Comparison of ENCODE assay signal across 8 mouse cellular contexts in genomic region chr11:20202299-20203011, GRCm38 (mm10). TPM values are rescaled to one million over a fixed set of nuclear protein-coding genes. Genes with fewer than 3 reads are reported as not detected.
DNase-seq lines count a peak whose midpoint lies in the region; ATAC-seq and TF ChIP-seq lines count a peak whose summit lies in the region.

No protein-coding gene starts in this region.

- peak overlapping the region; percentile 99 for H3K27ac ChIP-seq in heart, embryonic 10.5 days
- no peak overlapping the region for H3K27ac ChIP-seq in intestine, embryonic 15.5 days
- peak overlapping the region; percentile 98; the same call in 1 of the 2 replicates for H3K27ac ChIP-seq in lung, embryonic 15.5 days
- H3K27ac ChIP-seq in thymus, adult 2 months (ENCODE audit: control insufficient read depth, insufficient read depth, low read length), result no peak overlapping the region

- no peak for DNase-seq in heart, embryonic 10.5 days (ENCODE audit: low spot score)
- no peak for DNase-seq in heart, postnatal 36 days
- DNase-seq in c-Kit-positive CD71-positive TER-119-positive erythroid progenitor cells, embryonic 14.5 days (ENCODE audit: low spot score), result peak; percentile 29
- DNase-seq in thymus, adult 2 months, result no peak
- DNase-seq in layer of hippocampus, adult 9-10 months (ENCODE audit: low spot score), result no peak
- no peak for DNase-seq in adrenal gland, adult 2 months

- peak overlapping the region; percentile 99 for H3K4me3 ChIP-seq in heart, embryonic 10.5 days
- H3K4me3 ChIP-seq in intestine, embryonic 15.5 days (replicated peaks), result peak overlapping the region; percentile 100
- H3K4me3 ChIP-seq in lung, embryonic 15.5 days, result peak overlapping the region; percentile 100
- no peak overlapping the region for H3K4me3 ChIP-seq in thymus, adult 2 months (ENCODE audit: control insufficient read depth, insufficient read depth, low read length)

- ATAC-seq in intestine, embryonic 15.5 days, result no peak
- ATAC-seq in lung, embryonic 15.5 days (ENCODE audit: borderline replicate concordance, extremely low read depth, low FRiP score, low TSS enrichment), result no peak

- peak overlapping the region; percentile 99 for H3K9ac ChIP-seq in intestine, embryonic 15.5 days
- H3K9ac ChIP-seq in lung, embryonic 15.5 days, result peak overlapping the region; percentile 98

- TF ChIP-seq CTCF in thymus, adult 2 months (IDR thresholded peaks at IDR 0.05; ENCODE audit: borderline replicate concordance, control insufficient read depth, extremely low read depth, insufficient read depth, low read length, poor library complexity), result no peak

- no peak for TF ChIP-seq POLR2A in thymus, adult 2 months (IDR thresholded peaks at IDR 0.05; ENCODE audit: control insufficient read depth, extremely low read depth, insufficient read depth, low read length, poor library complexity)

- intact Hi-C loops in heart, postnatal 36 days (cut with DNase I), result loop anchor here (5.0 to 10.0 kb wide), 3 partner anchors 70 to 278 kb away; partner anchors contain the start of genes Slc1a4 and Spred2

- H3K36me3 ChIP-seq in heart, embryonic 10.5 days, result peaks cover 3% of the 10 kb centered on the region; the same call in 1 of the 2 replicates
- no peaks in the 10 kb centered on the region for H3K36me3 ChIP-seq in intestine, embryonic 15.5 days
- H3K36me3 ChIP-seq in lung, embryonic 15.5 days, result no peaks in the 10 kb centered on the region
- no peaks in the 10 kb centered on the region for H3K36me3 ChIP-seq in thymus, adult 2 months (ENCODE audit: control insufficient read depth, insufficient read depth, low read length)

- no peaks in the 10 kb centered on the region for H3K27me3 ChIP-seq in heart, embryonic 10.5 days (ENCODE audit: insufficient read depth, poor library complexity, severe bottlenecking)
- H3K27me3 ChIP-seq in intestine, embryonic 15.5 days (replicated peaks), result no peaks in the 10 kb centered on the region
- no peaks in the 10 kb centered on the region for H3K27me3 ChIP-seq in lung, embryonic 15.5 days
- H3K27me3 ChIP-seq in thymus, adult 2 months (ENCODE audit: control insufficient read depth, insufficient read depth, low read length), result no peaks in the 10 kb centered on the region

- H3K4me2 ChIP-seq in intestine, embryonic 15.5 days (replicated peaks), result peak overlapping the region; percentile 66
- peak overlapping the region; percentile 70 for H3K4me2 ChIP-seq in lung, embryonic 15.5 days

- H3K4me1 ChIP-seq in heart, embryonic 10.5 days, result peaks cover 41% of the 10 kb centered on the region
- peaks cover 17% of the 10 kb centered on the region for H3K4me1 ChIP-seq in intestine, embryonic 15.5 days (replicated peaks)
- H3K4me1 ChIP-seq in lung, embryonic 15.5 days, result peaks cover 37% of the 10 kb centered on the region
- H3K4me1 ChIP-seq in thymus, adult 2 months (replicated peaks; ENCODE audit: control insufficient read depth, insufficient read depth, low read length), result peaks cover 5% of the 10 kb centered on the region

- 45% methylated on average over 7 of the region's 7 CpGs for WGBS in heart, embryonic 10.5 days
- WGBS in intestine, embryonic 15.5 days, result 34% methylated on average over 7 of the region's 7 CpGs
- 34% methylated on average over 7 of the region's 7 CpGs for WGBS in lung, embryonic 15.5 days
- 19% methylated on average over 7 of the region's 7 CpGs for WGBS in thymus, adult 2 months

- H3K9me3 ChIP-seq in heart, embryonic 10.5 days, result no peaks in the 10 kb centered on the region
- H3K9me3 ChIP-seq in intestine, embryonic 15.5 days, result no peaks in the 10 kb centered on the region
- no peaks in the 10 kb centered on the region for H3K9me3 ChIP-seq in lung, embryonic 15.5 days

RNA-seq across cellular contexts. Expression of gene Rab1a, which starts 1.2 kb away (rescaled TPM):
- 207 and 233 TPM in 2 replicates for polyA plus RNA-seq in heart, embryonic 10.5 days (2016; fragmentation: Nextera tagmentation; extraction: Ambion mirVana)
- 100 to 1,000 TPM; 128 to 130 TPM for total RNA-seq in heart, postnatal 36 days (2021)
- polyA plus RNA-seq in intestine, embryonic 15.5 days (2015; fragmentation: Nextera tagmentation; extraction: Ambion mirVana), result 329 and 363 TPM in 2 replicates
- polyA plus RNA-seq in lung, embryonic 15.5 days (2015; fragmentation: Nextera tagmentation; extraction: Ambion mirVana), result 274 and 283 TPM in 2 replicates
- polyA plus RNA-seq in thymus, adult 2 months (2012; rRNA removed), result 38.3 and 38.8 TPM in 2 replicates
- 100 to 1,000 TPM; 165 to 173 TPM for total RNA-seq in adrenal gland, adult 2 months (2021)
- polyA plus RNA-seq in adrenal gland, adult 2 months (2012; rRNA removed), result 28.4 and 34.4 TPM in 2 replicates

RNA-seq across cellular contexts. Expression of gene Cep68, which starts 46.8 kb away (rescaled TPM):
- 39.0 and 40.8 TPM in 2 replicates for polyA plus RNA-seq in heart, embryonic 10.5 days (2016; fragmentation: Nextera tagmentation; extraction: Ambion mirVana)
- total RNA-seq in heart, postnatal 36 days (2021), result 10 to 100 TPM; 41.8 to 47.5 TPM
- polyA plus RNA-seq in intestine, embryonic 15.5 days (2015; fragmentation: Nextera tagmentation; extraction: Ambion mirVana), result 22.4 and 24.5 TPM in 2 replicates
- polyA plus RNA-seq in lung, embryonic 15.5 days (2015; fragmentation: Nextera tagmentation; extraction: Ambion mirVana), result 34.8 and 37.6 TPM in 2 replicates
- 31.6 and 33.6 TPM in 2 replicates for polyA plus RNA-seq in thymus, adult 2 months (2012; rRNA removed)
- total RNA-seq in adrenal gland, adult 2 months (2021), result 10 to 100 TPM; 19.8 to 24.2 TPM
- polyA plus RNA-seq in adrenal gland, adult 2 months (2012; rRNA removed), result 14.0 and 17.8 TPM in 2 replicates

Comparison
In these comparisons a context has a peak if more than half of its experiments do, and no peak if none do; other contexts are left out.
1. H3K27ac ChIP-seq: peak in heart, embryonic 10.5 days (single experiment) and lung, embryonic 15.5 days (single experiment); none in intestine, embryonic 15.5 days (single experiment) and thymus, adult 2 months (single experiment).